Mouse (Mus musculus): ENCODE results near the gene Gal3st1.

GRCm38 (mm10) chr11:4046526-4046925 lies 63.1 kb downstream of the Gal3st1 start:
- TF ChIP-seq CTCF (IDR thresholded peaks at IDR 0.05; ENCODE audit: low read depth, low read length) (no peak), POLR2A (IDR thresholded peaks at IDR 0.05; ENCODE audit: borderline replicate concordance, low read depth, low read length) (no peak)
